Mouse (Mus musculus) heart, embryonic 16.5 days (tissue): ENCODE data around the gene Ddx43. TPM values are rescaled to one million over a fixed set of nuclear protein-coding genes. Genes with fewer than 3 reads are reported as not detected.
A peak's percentile ranks its signal among the peaks of the same experiment; 100 is the strongest.

Source experiments
- ATAC-seq: fragments of 200-750 bp; cut with Nextera tagmentation; replicated peaks from 2 replicates; pipeline ENCODE4 v1.8.0; 2017; ENCODE audit warnings: moderate number of reproducible peaks; ENCODE audit not compliant: insufficient read depth, low FRiP score; ENCODE audit errors: extremely low read depth
- H3K27ac ChIP-seq: fragments of 300-500 bp; sonication (generic); 2 replicates; pipeline ENCODE4 v1.5.1; 2014; ENCODE audit warnings: mild to moderate bottlenecking, low read length, control low read depth, moderate library complexity
- H3K27me3 ChIP-seq: fragments of 300-500 bp; sonication (generic); 2 replicates; pipeline ENCODE4 v1.6.1; 2014; ENCODE audit warnings: low read length, mixed read lengths; ENCODE audit not compliant: control insufficient read depth, insufficient read depth
- H3K36me3 ChIP-seq: fragments of 300-500 bp; sonication (generic); 2 replicates; pipeline ENCODE4 v1.6.1; 2014; ENCODE audit not compliant: control insufficient read depth, insufficient read depth
- H3K4me1 ChIP-seq: fragments of 300-500 bp; sonication (generic); 2 replicates; pipeline ENCODE4 v1.6.1; 2014; ENCODE audit warnings: low read length, mixed read lengths; ENCODE audit not compliant: control insufficient read depth, insufficient read depth
- H3K4me2 ChIP-seq: fragments of 300-500 bp; sonication (generic); 2 replicates; pipeline ENCODE4 v1.6.1; 2014; ENCODE audit warnings: low read depth, mild to moderate bottlenecking, control low read depth, low read length
- H3K4me3 ChIP-seq: fragments of 300-500 bp; sonication (generic); 2 replicates; pipeline ENCODE4 v1.5.1; 2014; ENCODE audit warnings: mild to moderate bottlenecking, control low read depth, low read length
- H3K9ac ChIP-seq: fragments of 300-500 bp; sonication (generic); 2 replicates; pipeline ENCODE4 v1.6.1; 2014; ENCODE audit warnings: low read length, control low read depth
- H3K9me3 ChIP-seq: fragments of 300-500 bp; sonication (generic); replicated peaks from 2 replicates; pipeline ENCODE4 v1.6.1; 2016; ENCODE audit warnings: low read length; ENCODE audit not compliant: control insufficient read depth
- WGBS: fragments of 180-500 bp; shearing (Covaris S2); extraction: QIAGEN DNeasy Blood & Tissue Kit; methylation state at CpG from one replicate; pipeline ENCODE4 v1.1.7; 2014; 5-methylcytosine and 5-hydroxymethylcytosine counted together
- polyA plus RNA-seq: library from polyadenylated mRNA; unstranded; fragments of >200 nt; fragmentation: Nextera tagmentation; extraction: Ambion mirVana; gene quantifications from 2 replicates; pipeline ENCODE4 v1.2.1, GENCODE M21; 2015

The Ddx43 gene
- polyA plus RNA-seq, 1 experiment from 2014 or later: 0.08 TPM

GRCm38 (mm10) chr9:78447973-78448873 is 52.6 kb downstream of the Ddx43 start, which contains the start of the genes Mto1 and Gm17324:
Gene Mto1 (plus strand): TSS chr9:78448208.
Gene Gm17324 (minus strand): TSS chr9:78448786.
- H3K4me2 ChIP-seq: peak within 1 kb of the TSS; percentile 87
- H3K9me3 ChIP-seq: no peaks in the 10 kb centered on the region
- peaks cover 7% of the 10 kb centered on the region for H3K4me1 ChIP-seq
- ATAC-seq: peak; percentile 91
- peak within 1 kb of the TSS; percentile 96 for H3K27ac ChIP-seq
- H3K27me3 ChIP-seq: peaks cover 18% of the 10 kb centered on the region
- H3K36me3 ChIP-seq: peaks cover 13% of the 10 kb centered on the region
- H3K4me3 ChIP-seq: peak within 1 kb of the TSS; percentile 99
- WGBS: under 1% methylated on average over 95 of the region's 96 CpGs
- peak within 1 kb of the TSS; percentile 95 for H3K9ac ChIP-seq

- H3K27me3 ChIP-seq: peaks cover 6% of the 10 kb centered on the region
- peaks cover 24% of the 10 kb centered on the region for H3K36me3 ChIP-seq
- no peak overlapping the region for H3K4me2 ChIP-seq
- H3K27ac ChIP-seq: no peak overlapping the region
- no peak for ATAC-seq
- no peak overlapping the region for H3K4me3 ChIP-seq
- 78% methylated on average over 5 of the region's 5 CpGs for WGBS
- peaks cover 7% of the 10 kb centered on the region for H3K4me1 ChIP-seq
- no peaks in the 10 kb centered on the region for H3K9me3 ChIP-seq
- no peak overlapping the region for H3K9ac ChIP-seq
Observed at GRCm38 (mm10) chr9:78450404-78450803, 54.8 kb downstream of the Ddx43 start.

GRCm38 (mm10) chr9:78451382-78451781 is 55.8 kb downstream of the Ddx43 start:
- H3K4me3 ChIP-seq: no peak overlapping the region
- H3K9me3 ChIP-seq: no peaks in the 10 kb centered on the region
- H3K27me3 ChIP-seq: peaks cover 3% of the 10 kb centered on the region; the same call in 1 of the 2 replicates
- H3K27ac ChIP-seq: no peak overlapping the region
- 63% methylated on average over 4 of the region's 4 CpGs for WGBS
- peaks cover 7% of the 10 kb centered on the region for H3K4me1 ChIP-seq
- no peak for ATAC-seq
- no peak overlapping the region for H3K4me2 ChIP-seq
- peaks cover 24% of the 10 kb centered on the region for H3K36me3 ChIP-seq
- H3K9ac ChIP-seq: no peak overlapping the region

- WGBS: 82% methylated on average over 8 of the region's 8 CpGs
- ATAC-seq: no peak
- H3K27me3 ChIP-seq: no peaks in the 10 kb centered on the region
Observed at GRCm38 (mm10) chr9:78457026-78457425, 61.4 kb downstream of the Ddx43 start.

GRCm38 (mm10) chr9:78463337-78463736 is 67.8 kb downstream of the Ddx43 start:
- ATAC-seq: no peak
- Histone ChIP-seq H3K9ac (no peak overlapping the region), H3K4me2 (no peak overlapping the region), H3K27ac (no peak overlapping the region), H3K4me3 (no peak overlapping the region), H3K4me1 (no peaks in the 10 kb centered on the region), H3K27me3 (no peaks in the 10 kb centered on the region), H3K36me3 (peaks cover 68% of the 10 kb centered on the region), H3K9me3 (no peaks in the 10 kb centered on the region)
- 64% methylated on average over 4 of the region's 4 CpGs for WGBS

More at GRCm38 (mm10) chr9:78457026-78457425, 61.4 kb downstream of the Ddx43 start:
- Histone ChIP-seq H3K4me1 (no peaks in the 10 kb centered on the region), H3K9ac (no peak overlapping the region), H3K27ac (no peak overlapping the region), H3K4me3 (no peak overlapping the region), H3K4me2 (no peak overlapping the region), H3K9me3 (no peaks in the 10 kb centered on the region), H3K36me3 (peaks cover 53% of the 10 kb centered on the region)

- Histone ChIP-seq H3K36me3 (peaks cover 70% of the 10 kb centered on the region), H3K27me3 (no peaks in the 10 kb centered on the region), H3K4me2 (no peak overlapping the region), H3K4me3 (no peak overlapping the region), H3K4me1 (no peaks in the 10 kb centered on the region), H3K27ac (no peak overlapping the region), H3K9ac (no peak overlapping the region), H3K9me3 (no peaks in the 10 kb centered on the region)
- ATAC-seq: no peak
- 77% methylated on average over 3 of the region's 3 CpGs for WGBS
Observed at GRCm38 (mm10) chr9:78465725-78466124, 70.1 kb downstream of the Ddx43 start.

Other genes with a start within 250 kb of the Ddx43 start
- 67.5 and 71.7 TPM in 2 replicates for gene Gsta4, start 213.0 kb upstream of the Ddx43 start, polyA plus RNA-seq
- 0.42 TPM in 1 of 2 replicates, not detected in the other for gene Gsta1, start 165.1 kb upstream of the Ddx43 start, polyA plus RNA-seq
- gene Gm3776, start 138.6 kb upstream of the Ddx43 start, polyA plus RNA-seq: not detected in 2 replicates
- gene Gm10639, start 105.9 kb upstream of the Ddx43 start, polyA plus RNA-seq: not detected in 2 replicates
- gene Omt2a, start 81.0 kb upstream of the Ddx43 start, polyA plus RNA-seq: not detected in 2 replicates
- not detected in 2 replicates for gene Omt2b, start 68.2 kb upstream of the Ddx43 start, polyA plus RNA-seq
- gene Gsta2, start 40.0 kb upstream of the Ddx43 start, polyA plus RNA-seq: 0.20 and 0.42 TPM in 2 replicates
- not detected in 2 replicates for gene Dppa5a, start 27.6 kb upstream of the Ddx43 start, polyA plus RNA-seq
- gene Ooep, start 17.1 kb upstream of the Ddx43 start, polyA plus RNA-seq: 0.39 and 0.44 TPM in 2 replicates
- gene Cgas, start 47.5 kb downstream of the Ddx43 start, polyA plus RNA-seq: 1.4 and 1.5 TPM in 2 replicates
- 30.1 and 32.8 TPM in 2 replicates for gene Mto1, start 52.4 kb downstream of the Ddx43 start, polyA plus RNA-seq
- 0.49 and 0.50 TPM in 2 replicates for gene Gm17324, start 53.0 kb downstream of the Ddx43 start, polyA plus RNA-seq
- 3,112 and 3,297 TPM in 2 replicates for gene Eef1a1, start 93.4 kb downstream of the Ddx43 start, polyA plus RNA-seq
- 8.8 and 9.7 TPM in 2 replicates for gene Slc17a5, start 192.3 kb downstream of the Ddx43 start, polyA plus RNA-seq
- 3.6 and 5.0 TPM in 2 replicates for gene Cd109, start 219.8 kb downstream of the Ddx43 start, polyA plus RNA-seq